Mouse (Mus musculus) liver, embryonic 14.5 days (tissue): Measurements from ENCODE around the gene Bcap31. TPM values are rescaled to one million over a fixed set of nuclear protein-coding genes. Genes with fewer than 3 reads are reported as not detected.

ENCODE experiments used
- ATAC-seq: fragments of 200-750 bp; cut with Nextera tagmentation; 2 replicates; pipeline ENCODE4 v1.8.0; 2017; ENCODE audit warnings: moderate number of reproducible peaks, mild to moderate bottlenecking, moderate library complexity; ENCODE audit not compliant: insufficient read depth
- DNase-seq, 3 experiments: peaks; one replicate each; pipeline ENCODE4 v3.0.0-alpha.2; 2012 to 2013; ENCODE audit warnings: low read depth in 3 of 3, low spot score in 3 of 3
- H3K27ac ChIP-seq: fragments of 300-500 bp; sonication (generic); 2 replicates; pipeline ENCODE4 v1.5.1; 2014; ENCODE audit warnings: moderate library complexity, mild to moderate bottlenecking, control low read depth, inconsistent platforms
- H3K27me3 ChIP-seq: fragments of 300-500 bp; sonication (generic); 2 replicates; pipeline ENCODE4 v1.6.1; 2014; ENCODE audit warnings: mild to moderate bottlenecking, low read length, moderate library complexity; ENCODE audit not compliant: control insufficient read depth, insufficient read depth
- H3K36me3 ChIP-seq: fragments of 300-500 bp; sonication (generic); replicated peaks from 2 replicates; pipeline ENCODE4 v1.6.1; 2014; ENCODE audit warnings: low read depth; ENCODE audit not compliant: control insufficient read depth, insufficient read depth
- H3K4me1 ChIP-seq, 2 experiments: fragments of 200-500 bp in 1 of 2; fragments of 300-500 bp in 1 of 2; sonication (generic) in 1 of 2; replicated peaks; 2 replicates each; pipeline ENCODE4 v1.6.1; 2012 to 2014; ENCODE audit warnings: antibody characterized with exemption in 1 of 2, inconsistent platforms in 1 of 2, low read length in 1 of 2; ENCODE audit not compliant: control insufficient read depth in 2 of 2, insufficient read depth in 2 of 2
- H3K4me2 ChIP-seq: fragments of 300-500 bp; sonication (generic); 2 replicates; pipeline ENCODE4 v1.6.1; 2014; ENCODE audit warnings: low read depth, mild to moderate bottlenecking, control low read depth, moderate library complexity
- H3K4me3 ChIP-seq, 2 experiments: fragments of 200-500 bp in 1 of 2; fragments of 300-500 bp in 1 of 2; sonication (generic) in 1 of 2; 2 replicates each; pipeline ENCODE4 v1.5.1; 2012 to 2014; ENCODE audit warnings: low read depth in 2 of 2, low read length in 2 of 2, mild to moderate bottlenecking in 2 of 2, control low read depth in 1 of 2, inconsistent platforms in 1 of 2, moderate library complexity in 1 of 2; ENCODE audit not compliant: insufficient read depth in 1 of 2
- H3K9ac ChIP-seq: fragments of 300-500 bp; sonication (generic); replicated peaks from 2 replicates; pipeline ENCODE4 v1.6.1; 2014; ENCODE audit warnings: mild to moderate bottlenecking, control low read depth, moderate library complexity
- H3K9me3 ChIP-seq: fragments of 300-500 bp; sonication (generic); 2 replicates; pipeline ENCODE4 v1.6.1; 2016; ENCODE audit warnings: low read length, mixed read lengths; ENCODE audit not compliant: control insufficient read depth
- CTCF ChIP-seq: IDR thresholded peaks from 2 replicates; pipeline ENCODE4 v1.5.1; 2016; ENCODE audit warnings: antibody characterized with exemption, low read depth, control low read depth
- EP300 ChIP-seq: IDR thresholded peaks from 2 replicates; pipeline ENCODE4 v1.6.1; 2016; ENCODE audit warnings: antibody characterized with exemption, low read depth
- WGBS: fragments of 180-500 bp; shearing (Covaris S2); extraction: QIAGEN DNeasy Blood & Tissue Kit; methylation state at CpG from one replicate; pipeline ENCODE4 v1.1.7; 2014; ENCODE audit not compliant: insufficient replicate concordance; 5-methylcytosine and 5-hydroxymethylcytosine counted together
- polyA plus RNA-seq, 2 experiments: library from polyadenylated mRNA; depleted of rRNA in 1 of 2; stranded (reverse) in 1 of 2; unstranded in 1 of 2; fragments of >200 nt; fragmentation: Nextera tagmentation in 1 of 2; extraction: Ambion mirVana in 1 of 2; gene quantifications; 2 replicates each; pipeline versions ENCODE4 v1.2.1 to v1.2.3; 2012 to 2014

The Bcap31 gene
- polyA plus RNA-seq, 2 experiments, result 41.7 to 136 TPM

GRCm38 (mm10) chrX:73718686-73719362, 2.8 kb upstream of the Bcap31 start:
- TF ChIP-seq EP300 (no peak), CTCF (no peak)
- H3K4me1 ChIP-seq, result peaks cover 3 to 21% of the 10 kb centered on the region in 2 experiments; a peak in 2 of 4 replicates
- H3K36me3 ChIP-seq, result no peaks in the 10 kb centered on the region
- H3K9me3 ChIP-seq, result no peaks in the 10 kb centered on the region
- no peaks in the 10 kb centered on the region for H3K27me3 ChIP-seq
- H3K9ac ChIP-seq, result no peak overlapping the region
- no peak for DNase-seq
- H3K27ac ChIP-seq, result no peak overlapping the region
- peak overlapping the region; percentile 72 for H3K4me2 ChIP-seq
- peak overlapping the region in 1 of 2 experiments; percentile 14; a peak in 1 of 4 replicates for H3K4me3 ChIP-seq
- ATAC-seq, result no peak
- WGBS, result 16% methylated on average over 5 of the region's 5 CpGs

GRCm38 (mm10) chrX:73718271-73718670, 2.3 kb upstream of the Bcap31 start:
- no peak for DNase-seq
- no peak overlapping the region for H3K9ac ChIP-seq

GRCm38 (mm10) chrX:73717667-73718066, 1.7 kb upstream of the Bcap31 start:
- Histone ChIP-seq H3K27me3 (no peaks in the 10 kb centered on the region), H3K36me3 (no peaks in the 10 kb centered on the region), H3K4me2 (peak overlapping the region; percentile 72), H3K27ac (peak overlapping the region; percentile 18), H3K4me3 (peak overlapping the region; percentile 70 to 71), H3K4me1 (peaks cover 3 to 21% of the 10 kb centered on the region in 2 experiments; a peak in 2 of 4 replicates), H3K9me3 (no peaks in the 10 kb centered on the region), H3K9ac (peak overlapping the region; percentile 79)
- DNase-seq, result no peak
- WGBS, result 43% methylated on average over 11 of the region's 11 CpGs
- TF ChIP-seq CTCF (peak; percentile 13; the same call in 1 of the 2 replicates), EP300 (no peak)
- no peak for ATAC-seq

More at GRCm38 (mm10) chrX:73718271-73718670, 2.3 kb upstream of the Bcap31 start:
- H3K27ac ChIP-seq, result no peak overlapping the region
- H3K4me2 ChIP-seq, result peak overlapping the region; percentile 72
- peak overlapping the region in 1 of 2 experiments; percentile 14; a peak in 1 of 4 replicates for H3K4me3 ChIP-seq
- peaks cover 3 to 21% of the 10 kb centered on the region in 2 experiments; a peak in 2 of 4 replicates for H3K4me1 ChIP-seq
- H3K36me3 ChIP-seq, result no peaks in the 10 kb centered on the region
- 37% methylated on average over 3 of the region's 3 CpGs for WGBS
- no peaks in the 10 kb centered on the region for H3K9me3 ChIP-seq
- ATAC-seq, result no peak
- no peak for TF ChIP-seq CTCF
- no peak for TF ChIP-seq EP300
- H3K27me3 ChIP-seq, result no peaks in the 10 kb centered on the region

GRCm38 (mm10) chrX:73716709-73717545, 952 bp upstream of the Bcap31 start:
- 24% methylated on average over 29 of the region's 30 CpGs for WGBS
- TF ChIP-seq CTCF (no peak), EP300 (no peak)
- Histone ChIP-seq H3K27me3 (no peaks in the 10 kb centered on the region), H3K27ac (peak overlapping the region; percentile 83), H3K36me3 (no peaks in the 10 kb centered on the region; the same call in 1 of the 2 replicates), H3K9me3 (no peaks in the 10 kb centered on the region), H3K9ac (peak overlapping the region; percentile 79), H3K4me3 (peak overlapping the region; percentile 70 to 71), H3K4me2 (peak overlapping the region; percentile 72), H3K4me1 (peaks cover 3 to 21% of the 10 kb centered on the region in 2 experiments; a peak in 2 of 4 replicates)
- DNase-seq (peak in 1 of 3 experiments; percentile 44), ATAC-seq (peak; percentile 16; the same call in 1 of the 2 replicates)
